Mouse (Mus musculus) left cerebral cortex, postnatal 25 days (tissue): Measurements from ENCODE around the gene Hnrnpl. TPM values are rescaled to one million over a fixed set of nuclear protein-coding genes. Genes with fewer than 3 reads are reported as not detected.

Experiments used
- DNase-seq, 2 experiments: peaks; one replicate each; pipeline ENCODE4 v3.0.0; 2022; ENCODE audit warnings: low spot score in 2 of 2, mixed read lengths in 1 of 2
- intact Hi-C: fragments of 180-260 bp; cut with DNase I; formaldehyde crosslinking; loops from one replicate; pipeline ENCODE4 v1.15.1; 2025
- total RNA-seq, 2 experiments: library from RNA; stranded (reverse); gene quantifications; 2 replicates each; pipeline ENCODE4 v1.2.3; 2021

The Hnrnpl gene
- total RNA-seq, 2 experiments from 2014 or later: 375 to 411 TPM

DNA sequence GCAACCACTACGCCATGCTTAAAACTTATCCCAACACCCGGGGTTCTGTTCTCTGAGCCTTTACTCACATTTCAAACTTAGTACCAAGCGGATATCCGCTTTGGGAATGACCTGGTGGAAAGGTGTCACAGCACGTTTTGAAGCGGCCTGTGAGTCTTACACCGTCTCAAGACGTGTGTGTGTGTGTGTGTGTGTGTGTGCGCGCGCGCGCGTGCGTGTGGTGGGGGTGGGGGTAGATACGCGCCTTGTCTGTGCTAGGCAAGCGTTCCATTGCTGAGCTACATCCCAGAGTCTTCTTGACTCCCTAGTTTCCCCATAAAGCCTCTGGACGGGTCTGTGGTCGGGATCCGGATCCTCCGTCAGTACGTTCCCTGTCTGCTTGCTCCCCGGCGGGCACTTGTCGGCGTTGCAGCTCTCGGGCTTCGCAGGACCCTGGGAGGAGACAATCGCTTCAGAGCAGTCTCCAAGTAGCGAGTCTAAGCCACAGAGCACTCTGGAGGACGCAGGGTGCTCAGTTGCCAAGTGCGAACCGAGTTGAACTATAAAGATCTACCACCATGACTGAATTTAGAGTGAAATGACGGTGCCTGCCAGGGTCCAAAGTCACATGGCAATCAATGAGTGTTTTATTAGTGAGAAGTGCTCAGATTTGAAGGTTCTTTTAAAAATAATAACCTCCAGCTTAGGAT lies 1.2 kb downstream of the Hnrnpl start:
- DNase-seq: peak; percentile 55 to 73

DNA sequence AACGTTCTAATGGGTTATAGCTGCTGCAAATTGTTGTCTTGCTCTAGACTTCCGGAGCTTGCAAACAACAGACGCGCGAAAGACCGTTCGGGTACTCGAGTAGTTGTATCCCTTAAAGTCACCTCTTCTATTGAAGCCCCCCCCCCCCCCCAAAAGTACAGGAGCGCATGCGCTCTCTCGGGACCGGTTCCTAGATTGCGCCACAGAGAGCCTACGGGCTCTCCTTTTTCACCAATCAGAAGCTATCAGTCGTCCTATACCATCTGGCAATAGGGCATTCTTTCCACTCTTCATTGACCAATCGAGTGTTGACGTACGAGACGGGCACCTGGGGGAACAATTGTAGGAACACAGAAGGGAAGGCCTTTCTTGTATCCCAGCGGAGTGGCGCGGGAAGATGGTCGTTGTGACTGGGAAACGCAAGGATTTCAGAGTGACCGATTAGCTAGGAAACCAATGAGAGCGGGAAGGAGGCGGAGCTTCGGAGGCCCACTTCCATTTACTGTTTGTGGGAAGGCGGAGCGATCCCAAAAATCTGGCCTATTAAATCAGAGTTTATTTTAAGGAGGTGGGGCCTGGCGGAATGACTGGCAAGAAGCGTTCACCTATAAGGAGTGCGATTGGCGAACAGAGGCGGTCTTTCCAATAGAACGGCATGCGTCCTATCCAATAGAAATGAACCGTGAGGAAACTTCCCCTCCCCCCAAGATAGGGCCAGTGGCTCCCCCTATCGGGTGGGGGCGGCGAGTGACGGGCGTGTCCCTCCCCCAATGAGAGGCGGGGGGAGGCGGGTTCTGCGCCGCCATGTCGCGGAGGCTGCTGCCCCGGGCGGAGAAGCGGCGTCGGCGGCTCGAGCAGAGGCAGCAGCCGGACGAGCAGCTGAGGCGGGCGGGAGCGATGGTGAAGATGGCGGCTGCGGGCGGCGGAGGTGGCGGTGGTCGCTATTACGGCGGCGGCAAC lies 2.0 kb downstream of the Hnrnpl start:
- intact Hi-C loops: loop anchor here (2.0 to 5.0 kb wide), 2 partner anchors 14 to 147 kb away; partner anchors contain the start of gene Ech1
- peak; percentile 99 to 100 for DNase-seq

More for the DNA sequence above, 1.2 kb downstream of the Hnrnpl start:
- intact Hi-C loops: loop anchor here (2.0 to 5.0 kb wide), 2 partner anchors 15 to 148 kb away; partner anchors contain the start of gene Ech1

DNA sequence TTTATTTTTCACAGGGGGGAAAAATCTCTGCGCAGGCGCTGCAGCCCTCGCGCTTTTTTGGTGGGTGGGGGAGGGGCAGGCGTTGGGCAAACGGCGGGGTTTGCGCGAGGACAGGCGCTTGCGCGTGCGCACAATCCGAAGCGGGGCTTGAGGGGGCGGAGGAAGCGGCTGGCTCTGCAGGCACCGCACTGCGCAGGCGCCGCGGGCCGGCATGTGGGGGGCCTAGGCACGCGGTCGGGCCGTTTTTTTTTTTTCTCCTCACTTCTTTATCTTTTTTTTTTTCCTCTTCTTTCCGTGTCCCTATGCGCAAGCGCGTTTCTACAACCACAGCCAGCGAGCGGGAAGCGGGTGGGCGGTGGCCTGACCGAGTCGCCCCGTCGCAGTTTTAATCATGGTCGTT lies 2.9 kb downstream of the Hnrnpl start:
- intact Hi-C loops: loop anchor here (2.0 to 5.0 kb wide), 2 partner anchors 14 to 146 kb away; partner anchors contain the start of gene Ech1
- peak; percentile 92 for DNase-seq

DNA sequence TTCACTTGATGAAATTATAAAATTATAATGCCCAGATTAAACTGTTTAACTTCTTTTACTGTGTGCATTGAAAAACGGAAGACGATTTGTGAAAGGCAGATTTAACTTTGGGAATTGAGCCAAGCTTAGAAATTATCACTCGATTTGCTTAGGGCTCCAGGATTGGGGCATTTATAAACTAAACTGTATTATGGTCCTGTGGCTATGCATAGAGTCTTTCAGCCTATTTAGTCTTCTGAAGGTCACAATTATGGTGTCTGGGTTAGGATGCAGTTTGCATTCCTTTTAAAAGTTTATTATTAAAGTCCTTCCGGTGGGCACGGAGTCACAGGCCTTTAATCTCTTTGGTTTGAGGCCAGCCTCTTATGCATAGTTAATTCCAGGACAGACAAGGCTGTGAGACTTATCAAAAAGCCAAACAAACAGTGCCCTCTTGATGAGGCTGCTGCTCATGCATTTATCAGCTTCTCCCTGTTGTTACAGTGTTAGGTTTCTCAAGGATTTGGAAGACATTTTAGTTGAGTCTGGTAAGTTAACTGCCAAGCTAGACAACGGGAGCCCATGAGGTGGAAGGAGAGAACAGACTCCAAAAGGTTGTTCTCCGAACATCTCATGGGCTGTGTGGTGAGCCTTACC lies 3.4 kb downstream of the Hnrnpl start:
- DNase-seq: no peak
- intact Hi-C loops: loop anchor here (2.0 to 5.0 kb wide), 2 partner anchors 13 to 146 kb away; partner anchors contain the start of gene Ech1

DNA sequence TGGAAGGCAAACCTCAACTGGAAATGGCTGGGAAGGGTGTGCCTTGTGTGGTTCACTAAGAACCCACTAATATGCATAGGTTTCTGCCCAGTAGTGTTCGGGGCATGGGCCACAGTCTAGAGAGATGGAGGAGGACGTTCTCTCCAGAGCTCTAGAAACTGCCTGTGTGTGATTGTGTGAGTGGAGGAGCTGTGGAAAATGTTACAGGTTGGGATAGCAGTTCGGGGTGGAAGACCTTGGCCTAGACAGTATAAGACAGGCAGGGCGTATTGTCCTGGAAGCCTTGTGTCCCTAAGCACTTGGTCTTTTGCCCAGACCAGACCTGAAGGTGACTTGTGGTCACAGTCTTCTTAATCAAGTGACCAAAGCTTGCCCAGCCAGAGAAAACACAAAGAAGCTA lies 4.1 kb downstream of the Hnrnpl start:
- DNase-seq: no peak
- intact Hi-C loops: loop anchor here (5.0 kb wide), 1 partner anchor 145 kb away; no protein-coding TSS in a partner anchor

DNA sequence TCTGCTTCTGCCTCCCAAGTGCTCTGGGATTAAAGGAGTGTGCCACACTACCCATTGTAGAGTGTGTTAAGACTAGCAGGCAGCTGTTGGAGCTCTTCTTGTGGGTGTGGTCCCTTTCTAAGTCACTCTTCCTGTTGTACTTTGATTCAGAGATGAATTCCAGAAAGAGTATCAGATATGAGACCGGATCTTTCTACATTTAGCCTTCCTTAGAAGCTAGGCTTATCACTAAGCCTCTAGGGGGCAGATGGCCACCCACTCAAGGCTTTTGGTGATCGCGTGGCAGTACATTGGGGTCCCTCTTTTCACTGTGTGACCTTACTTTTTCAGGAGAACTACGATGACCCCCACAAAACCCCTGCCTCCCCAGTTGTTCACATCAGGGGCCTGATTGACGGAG lies 4.6 kb downstream of the Hnrnpl start:
- intact Hi-C loops: loop anchor here (5.0 kb wide), 1 partner anchor 144 kb away; no protein-coding TSS in a partner anchor
- no peak for DNase-seq

DNA sequence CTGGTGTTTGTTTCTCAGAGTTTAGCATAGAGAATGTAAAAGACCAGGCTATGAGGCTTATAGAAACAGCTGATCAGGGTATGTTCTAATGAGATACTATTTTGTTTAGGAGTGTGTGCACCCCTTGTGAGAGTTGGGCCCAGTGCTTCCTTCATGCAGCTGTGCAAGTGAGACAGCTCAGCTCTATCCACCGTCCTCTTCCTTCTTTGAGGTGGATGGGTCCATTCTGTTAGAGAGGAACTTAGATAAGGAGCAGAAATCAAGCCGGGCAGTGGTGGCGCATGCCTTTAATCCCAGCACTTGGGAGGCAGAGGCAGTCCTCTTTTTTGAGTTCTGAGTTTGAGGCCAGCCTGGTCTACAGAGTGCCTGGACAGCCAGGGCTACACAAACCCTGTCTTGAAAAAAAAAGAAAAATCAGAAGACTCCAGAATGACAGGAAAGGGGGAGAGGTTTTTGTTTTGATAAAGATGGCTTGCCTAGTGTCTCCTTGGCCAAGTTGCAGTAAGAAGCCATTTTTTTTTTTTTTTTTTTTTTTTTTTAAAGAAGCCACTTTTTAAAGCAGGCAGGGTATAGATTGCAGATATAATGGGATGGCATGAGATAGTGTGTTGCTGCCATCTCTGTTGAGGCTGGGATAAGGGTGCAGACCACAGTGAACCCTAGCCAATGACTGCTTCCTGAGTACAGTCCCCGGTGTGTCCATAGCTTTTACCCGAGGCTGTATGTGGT lies 6.1 kb downstream of the Hnrnpl start:
- intact Hi-C loops: loop anchor here (5.0 kb wide), 1 partner anchor 143 kb away; no protein-coding TSS in a partner anchor
- DNase-seq: no peak

DNA sequence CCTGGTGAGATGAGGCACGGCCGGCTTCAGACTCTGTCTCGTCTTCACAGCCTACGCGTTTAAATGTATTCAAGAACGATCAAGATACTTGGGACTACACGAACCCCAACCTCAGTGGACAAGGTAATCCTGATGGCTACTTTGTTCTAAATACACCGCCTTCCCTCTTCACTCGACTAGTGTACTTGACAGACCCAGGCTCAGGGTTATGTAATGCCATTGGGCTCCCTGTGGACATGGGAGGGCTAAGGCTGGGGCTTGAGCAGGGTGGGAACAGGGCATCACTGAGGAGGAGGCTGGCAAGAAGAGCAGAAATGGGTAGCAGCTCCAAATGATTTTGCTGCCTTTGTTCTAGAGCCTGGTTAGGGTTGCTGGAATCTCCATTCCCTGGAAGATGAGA lies 6.9 kb downstream of the Hnrnpl start:
- intact Hi-C loops: no loop called here
- no peak for DNase-seq

DNA sequence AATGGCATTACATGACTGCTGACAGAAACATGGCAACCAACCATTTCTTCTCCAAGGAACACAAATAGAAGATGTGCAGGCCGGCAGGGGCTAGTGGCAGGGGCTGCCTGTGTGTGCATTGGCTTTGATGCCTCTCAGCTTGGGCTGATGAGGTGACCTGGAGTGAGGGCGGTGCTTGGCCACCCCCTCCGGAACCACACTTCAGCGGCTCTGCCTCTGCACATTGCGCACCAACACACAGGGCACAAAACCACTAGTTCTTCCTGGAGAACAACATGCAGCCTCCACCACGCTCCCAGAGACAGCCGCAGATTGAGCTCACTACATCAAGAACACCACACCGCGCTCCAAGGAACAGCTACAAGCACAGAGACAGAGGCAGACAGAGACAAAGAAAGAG lies 7.9 kb downstream of the Hnrnpl start:
- intact Hi-C loops: no loop called here
- no peak for DNase-seq

DNA sequence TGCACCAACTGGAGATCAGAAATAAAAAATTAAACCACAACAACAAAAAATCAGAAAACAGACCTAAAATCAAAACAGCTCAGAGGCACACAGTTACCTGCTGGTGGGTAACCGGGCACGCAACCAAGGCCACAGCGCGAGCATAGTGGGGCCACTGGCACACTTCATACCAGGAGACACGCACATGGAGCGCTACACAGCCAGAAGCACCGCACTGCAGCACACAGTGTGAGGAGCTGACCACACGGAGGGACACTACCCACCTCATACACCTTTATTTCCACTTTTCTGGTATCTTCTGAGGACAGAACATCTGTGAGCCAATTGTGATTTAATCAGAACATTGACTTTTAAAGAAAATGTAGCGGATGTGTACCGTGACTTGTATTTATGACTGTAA lies 8.6 kb downstream of the Hnrnpl start:
- no peak for DNase-seq
- intact Hi-C loops: no loop called here

DNA sequence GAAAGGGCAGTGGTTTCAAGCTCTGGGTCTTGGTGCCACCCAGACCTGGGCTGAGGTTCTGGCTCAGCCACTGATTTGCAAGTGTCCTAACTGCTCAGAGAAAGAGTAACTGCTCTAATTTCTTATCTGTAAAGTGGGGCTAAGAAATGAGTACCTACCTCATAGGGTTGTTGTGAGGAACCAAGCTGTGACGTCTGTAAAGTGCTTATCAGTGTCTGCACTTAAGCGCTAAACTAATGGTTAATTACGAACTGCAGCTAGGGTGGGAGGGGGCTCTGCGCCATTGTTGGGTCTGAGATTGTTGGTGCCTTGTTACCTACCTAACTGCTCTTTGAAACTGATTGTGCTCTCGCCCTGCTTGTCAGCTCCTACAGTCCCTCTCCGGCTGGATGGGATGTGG lies 9.2 kb downstream of the Hnrnpl start:
- DNase-seq: no peak

DNA sequence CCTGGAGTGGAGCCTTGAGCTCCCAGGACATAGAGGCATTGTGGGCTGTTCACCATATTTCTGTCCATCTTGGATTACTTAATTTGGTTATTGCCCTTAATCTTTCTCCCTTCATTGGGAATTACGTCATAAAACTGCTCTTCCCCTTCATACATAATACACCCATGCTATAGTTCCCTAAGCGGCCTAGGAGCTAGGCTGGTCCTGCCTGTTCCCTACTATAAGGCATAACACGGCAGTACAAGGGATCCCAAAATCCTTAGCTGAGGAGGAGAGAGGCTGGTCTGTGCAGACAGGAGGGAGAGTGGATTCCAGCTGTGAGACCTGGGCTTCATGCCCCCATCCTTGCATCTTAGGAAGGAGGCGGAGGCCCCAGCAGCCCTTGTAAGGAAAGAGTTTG lies 9.6 kb downstream of the Hnrnpl start:
- no peak for DNase-seq
- intact Hi-C loops: no loop called here

More for the DNA sequence above, 9.2 kb downstream of the Hnrnpl start:
- intact Hi-C loops: no loop called here

DNA sequence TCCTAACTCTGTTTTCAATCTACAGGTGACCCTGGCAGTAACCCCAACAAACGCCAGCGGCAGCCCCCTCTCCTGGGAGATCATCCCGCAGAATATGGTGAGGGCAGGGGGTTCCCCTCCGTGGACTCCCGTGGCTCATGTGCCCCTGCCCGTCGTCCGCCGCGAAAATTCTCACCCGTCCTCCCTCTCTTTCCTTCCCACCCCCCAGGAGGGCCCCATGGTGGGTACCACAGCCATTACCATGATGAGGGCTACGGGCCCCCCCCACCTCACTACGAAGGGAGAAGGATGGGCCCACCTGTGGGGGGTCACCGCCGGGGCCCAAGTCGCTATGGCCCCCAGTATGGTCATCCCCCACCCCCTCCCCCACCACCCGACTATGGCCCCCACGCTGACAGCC lies 10.1 kb downstream of the Hnrnpl start:
- no peak for DNase-seq
- intact Hi-C loops: no loop called here

DNA sequence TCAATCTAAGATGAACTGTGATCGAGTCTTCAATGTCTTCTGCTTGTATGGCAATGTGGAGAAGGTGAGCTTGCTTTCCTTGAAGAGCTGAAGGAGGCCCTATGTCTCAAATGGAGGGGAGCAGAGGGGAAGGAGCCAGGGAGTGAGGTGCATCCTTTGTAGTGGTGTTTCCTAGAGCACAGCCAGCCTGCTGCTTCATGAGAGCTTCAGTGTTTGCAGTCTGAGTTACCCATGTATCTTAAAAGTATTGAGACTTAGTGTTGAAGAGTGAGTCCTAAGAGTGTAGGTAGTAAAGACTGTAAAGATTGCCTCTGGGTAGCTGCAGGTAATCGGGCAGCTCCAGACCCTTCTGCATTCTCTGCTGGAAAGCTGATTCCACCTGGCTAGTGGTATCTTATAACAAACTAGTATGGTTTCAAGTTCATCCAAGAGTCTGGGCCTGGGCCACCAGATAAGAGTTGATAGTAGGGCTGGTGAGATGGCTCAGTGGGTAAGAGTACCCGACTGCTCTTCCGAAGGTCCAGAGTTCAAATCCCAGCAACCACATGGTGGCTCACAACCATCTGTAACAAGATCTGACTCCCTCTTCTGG lies 10.6 kb downstream of the Hnrnpl start:
- intact Hi-C loops: no loop called here
- no peak for DNase-seq

DNA sequence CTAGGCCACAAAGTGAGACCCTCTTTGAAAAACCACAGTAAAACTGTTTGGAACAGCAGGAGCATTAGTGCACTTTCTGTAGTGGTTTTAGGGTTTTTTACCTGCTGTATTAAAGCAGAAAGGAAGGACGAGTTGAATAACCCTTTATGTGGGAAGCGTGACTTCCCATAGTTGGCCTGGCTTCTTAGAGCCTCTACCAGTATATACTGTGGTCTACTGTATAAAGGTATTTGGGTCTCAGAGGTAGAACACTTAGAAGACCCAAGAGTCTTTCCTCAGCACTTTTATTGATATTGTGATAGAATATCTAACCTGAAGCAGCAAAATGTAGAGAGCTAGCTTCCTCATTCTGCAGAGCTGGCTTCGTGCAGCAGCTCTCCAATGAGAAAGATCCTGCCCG lies 11.2 kb downstream of the Hnrnpl start:
- DNase-seq: no peak
- intact Hi-C loops: no loop called here

DNA sequence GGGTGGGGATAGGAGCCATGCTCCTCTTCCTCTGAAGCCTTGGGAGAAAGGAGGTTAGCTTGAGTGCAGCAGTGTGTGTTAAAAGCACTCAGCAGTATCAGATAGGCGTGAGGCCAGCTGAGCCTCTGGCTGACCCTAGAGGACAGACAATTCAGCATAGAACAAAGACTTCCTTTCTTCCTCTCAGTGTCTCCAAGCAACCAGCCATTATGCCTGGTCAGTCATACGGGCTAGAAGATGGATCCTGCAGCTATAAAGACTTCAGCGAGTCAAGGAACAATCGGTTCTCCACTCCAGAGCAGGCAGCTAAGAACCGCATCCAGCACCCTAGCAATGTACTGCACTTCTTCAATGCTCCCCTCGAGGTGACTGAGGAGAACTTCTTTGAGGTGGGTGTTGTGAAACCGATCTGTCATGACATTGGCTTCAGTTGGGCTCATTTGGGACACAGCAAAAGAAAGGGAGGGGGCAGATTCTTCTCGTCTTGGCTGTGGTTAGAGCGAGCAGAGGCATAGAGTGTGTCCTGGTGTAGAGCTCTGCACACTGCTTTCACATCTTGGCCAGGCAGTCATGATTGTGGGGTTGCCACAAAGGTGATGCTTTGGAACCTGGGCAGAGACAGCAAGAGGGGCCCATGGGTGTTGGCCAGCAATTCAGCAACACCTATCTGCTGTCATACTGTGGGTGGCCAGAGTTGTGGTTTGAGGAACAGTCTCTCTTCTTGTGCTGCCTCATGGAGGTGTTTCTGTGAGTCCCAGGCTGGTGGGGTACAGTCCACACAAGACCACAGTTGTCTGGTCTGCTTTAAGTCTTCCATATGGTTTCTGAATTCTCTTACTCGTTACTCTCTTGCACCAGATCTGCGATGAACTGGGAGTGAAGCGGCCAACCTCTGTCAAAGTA lies 12.3 kb downstream of the Hnrnpl start:
- peak in 1 of 2 experiments; percentile 31 for DNase-seq
- intact Hi-C loops: no loop called here

DNA sequence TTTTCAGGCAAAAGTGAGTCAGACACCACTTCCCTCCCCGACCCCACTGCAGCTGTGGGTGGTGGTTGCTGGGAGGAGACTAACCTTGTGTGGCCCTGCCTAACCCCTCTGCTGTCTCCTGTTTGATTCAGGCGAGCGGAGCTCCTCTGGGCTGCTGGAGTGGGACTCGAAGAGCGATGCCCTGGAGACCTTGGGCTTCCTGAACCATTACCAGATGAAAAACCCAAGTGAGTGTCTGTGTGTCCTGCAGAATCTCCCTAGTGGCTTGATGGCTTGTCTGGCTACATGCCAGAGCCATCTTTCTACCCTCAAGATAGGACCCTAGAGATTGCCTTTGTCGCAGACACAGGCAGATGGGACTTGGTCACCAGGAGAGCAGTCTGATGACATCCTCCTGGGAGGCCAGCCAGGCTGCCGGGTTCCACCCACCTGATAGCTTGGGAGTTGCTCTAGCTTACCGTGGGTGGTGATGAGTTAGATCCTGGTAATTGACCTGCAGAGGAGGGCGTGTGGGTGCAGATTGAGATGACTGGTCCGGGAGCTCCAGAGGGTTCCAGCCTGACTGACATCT lies 13.0 kb downstream of the Hnrnpl start:
- intact Hi-C loops: no loop called here
- DNase-seq: peak; percentile 59 to 72

DNA sequence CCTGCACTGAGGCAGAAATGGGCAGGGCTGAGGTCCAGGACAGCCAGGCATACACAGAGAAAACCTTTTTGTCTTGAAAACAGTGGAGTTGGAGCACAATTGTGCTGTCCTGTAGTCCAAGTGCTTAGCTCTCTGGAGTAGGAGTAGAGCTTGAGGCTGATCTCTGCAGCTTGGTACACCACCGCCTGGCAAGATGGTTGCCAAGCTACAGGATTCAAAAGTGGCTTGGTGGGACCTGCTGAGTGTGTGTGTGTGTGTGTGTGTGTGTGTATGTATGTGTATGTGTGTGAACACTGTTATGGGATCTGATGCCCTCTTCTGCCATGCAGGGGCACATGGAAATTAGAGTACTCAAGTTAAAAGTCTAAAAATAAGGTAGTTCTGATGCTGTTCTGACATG lies 14.2 kb downstream of the Hnrnpl start:
- intact Hi-C loops: no loop called here
- DNase-seq: no peak
